Mouse (Mus musculus) thymus, adult 2 months (tissue): ENCODE data around the gene Sf3b5. TPM values are rescaled to one million over a fixed set of nuclear protein-coding genes. Genes with fewer than 3 reads are reported as not detected.

Experiments
- DNase-seq: peaks from one replicate; pipeline ENCODE4 v3.0.0; 2021
- H3K27ac ChIP-seq: fragments of 200-500 bp; 2 replicates; pipeline ENCODE4 v1.5.1; 2012; ENCODE audit warnings: low read length, control low read depth; ENCODE audit not compliant: control insufficient read depth, insufficient read depth
- H3K27me3 ChIP-seq: fragments of 200-500 bp; 2 replicates; pipeline ENCODE4 v1.6.1; 2012; ENCODE audit warnings: mild to moderate bottlenecking, low read length, moderate library complexity, mixed read lengths; ENCODE audit not compliant: control insufficient read depth, insufficient read depth
- H3K36me3 ChIP-seq: fragments of 200-500 bp; 2 replicates; pipeline ENCODE4 v1.6.1; 2012; ENCODE audit warnings: mild to moderate bottlenecking, low read length, moderate library complexity; ENCODE audit not compliant: control insufficient read depth, insufficient read depth
- H3K4me1 ChIP-seq: fragments of 200-500 bp; replicated peaks from 2 replicates; pipeline ENCODE4 v1.6.1; 2012; ENCODE audit warnings: low read length; ENCODE audit not compliant: control insufficient read depth, insufficient read depth
- H3K4me3 ChIP-seq: fragments of 200-500 bp; 2 replicates; pipeline ENCODE4 v1.5.1; 2012; ENCODE audit warnings: mild to moderate bottlenecking, low read length, control low read depth, moderate library complexity; ENCODE audit not compliant: control insufficient read depth, insufficient read depth
- CTCF ChIP-seq: fragments of 200-500 bp; IDR thresholded peaks from 2 replicates; pipeline ENCODE4 v1.5.1; 2012; ENCODE audit warnings: mild to moderate bottlenecking, control low read depth, low read length, moderate library complexity, borderline replicate concordance; ENCODE audit not compliant: control insufficient read depth, poor library complexity, insufficient read depth; ENCODE audit errors: extremely low read depth
- POLR2A ChIP-seq: fragments of 200-500 bp; IDR thresholded peaks from 2 replicates; pipeline ENCODE4 v1.6.1; 2012; ENCODE audit warnings: mild to moderate bottlenecking, low read length, control low read depth, moderate library complexity; ENCODE audit not compliant: control insufficient read depth, poor library complexity, insufficient read depth; ENCODE audit errors: extremely low read depth
- WGBS: fragments of 180-500 bp; shearing (Covaris S2); methylation state at CpG from one replicate; pipeline ENCODE4 v1.1.7; 2018; 5-methylcytosine and 5-hydroxymethylcytosine counted together
- polyA plus RNA-seq: library from polyadenylated mRNA; depleted of rRNA; stranded (reverse); fragments of >200 nt; gene quantifications from 2 replicates; pipeline ENCODE4 v1.2.3, GENCODE M21; 2012; rRNA removed

Sf3b5 gene
- polyA plus RNA-seq, 1 experiment: 51.3 TPM

- Histone ChIP-seq H3K4me3 (no peak overlapping the region), H3K27me3 (no peaks in the 10 kb centered on the region), H3K36me3 (no peaks in the 10 kb centered on the region), H3K27ac (no peak overlapping the region), H3K4me1 (no peaks in the 10 kb centered on the region)
- DNase-seq: no peak
- no peak for TF ChIP-seq POLR2A
- no peak for TF ChIP-seq CTCF
- WGBS: 59% methylated on average over 3 of the region's 3 CpGs
Observed at GRCm38 (mm10) chr10:13035270-13035669, 30.1 kb downstream of the Sf3b5 start.

GRCm38 (mm10) chr10:13039637-13040174, 34.6 kb downstream of the Sf3b5 start:
- no peaks in the 10 kb centered on the region for H3K27me3 ChIP-seq
- no peak overlapping the region for H3K27ac ChIP-seq
- H3K4me1 ChIP-seq: no peaks in the 10 kb centered on the region
- TF ChIP-seq POLR2A (no peak), CTCF (no peak)
- 94% methylated on average over 5 of the region's 5 CpGs for WGBS
- DNase-seq: no peak
- H3K4me3 ChIP-seq: no peak overlapping the region
- no peaks in the 10 kb centered on the region for H3K36me3 ChIP-seq

- H3K4me3 ChIP-seq: no peak overlapping the region
- no peaks in the 10 kb centered on the region for H3K36me3 ChIP-seq
- TF ChIP-seq CTCF (no peak), POLR2A (no peak)
- no peaks in the 10 kb centered on the region for H3K4me1 ChIP-seq
- no peak for DNase-seq
- H3K27me3 ChIP-seq: no peaks in the 10 kb centered on the region
- 96% methylated on average over 11 of the region's 11 CpGs for WGBS
- no peak overlapping the region for H3K27ac ChIP-seq
Observed at GRCm38 (mm10) chr10:13044659-13045058, 39.5 kb downstream of the Sf3b5 start.

GRCm38 (mm10) chr10:13047816-13048215, 42.7 kb downstream of the Sf3b5 start:
- Histone ChIP-seq H3K27ac (no peak overlapping the region), H3K4me1 (no peaks in the 10 kb centered on the region), H3K36me3 (no peaks in the 10 kb centered on the region), H3K27me3 (no peaks in the 10 kb centered on the region), H3K4me3 (no peak overlapping the region)
- DNase-seq: no peak
- TF ChIP-seq CTCF (no peak), POLR2A (no peak)
- WGBS: 77% methylated on average over 4 of the region's 4 CpGs

GRCm38 (mm10) chr10:13056863-13057381, 51.8 kb downstream of the Sf3b5 start:
- no peak for TF ChIP-seq POLR2A
- TF ChIP-seq CTCF: no peak
- no peak overlapping the region for H3K4me3 ChIP-seq
- H3K36me3 ChIP-seq: no peaks in the 10 kb centered on the region
- H3K27ac ChIP-seq: no peak overlapping the region
- WGBS: 95% methylated on average over 6 of the region's 6 CpGs
- H3K27me3 ChIP-seq: no peaks in the 10 kb centered on the region
- DNase-seq: no peak
- no peaks in the 10 kb centered on the region; the same call in 1 of the 2 replicates for H3K4me1 ChIP-seq

Other genes starting within 250 kb of the Sf3b5 start
- gene Utrn, start 136.0 kb upstream of the Sf3b5 start, polyA plus RNA-seq: 25.7 and 30.3 TPM in 2 replicates
- gene Stx11, start 41.0 kb upstream of the Sf3b5 start, polyA plus RNA-seq: 10.5 and 11.1 TPM in 2 replicates
- gene Plagl1, start 55.2 kb downstream of the Sf3b5 start, polyA plus RNA-seq: 8.8 and 12.4 TPM in 2 replicates
- not detected in 2 replicates for gene Zc2hc1b, start 172.7 kb downstream of the Sf3b5 start, polyA plus RNA-seq
- 13.7 and 15.9 TPM in 2 replicates for gene Ltv1, start 187.8 kb downstream of the Sf3b5 start, polyA plus RNA-seq